Mouse (Mus musculus): ENCODE data around the gene Bricd5.

GRCm38 (mm10) chr17:24453372-24453771, 20.3 kb upstream of the Bricd5 start:
- TF ChIP-seq POLR2A (IDR thresholded peaks at IDR 0.05; ENCODE audit: borderline replicate concordance, low read depth, low read length) = no peak
- no peak for TF ChIP-seq CTCF (IDR thresholded peaks at IDR 0.05; ENCODE audit: low read depth, low read length)

Data from bone marrow macrophage, adult 2 months (primary cell).